Mouse (Mus musculus): ENCODE measurements around the gene Uqcr11.

The Uqcr11 gene

DNA sequence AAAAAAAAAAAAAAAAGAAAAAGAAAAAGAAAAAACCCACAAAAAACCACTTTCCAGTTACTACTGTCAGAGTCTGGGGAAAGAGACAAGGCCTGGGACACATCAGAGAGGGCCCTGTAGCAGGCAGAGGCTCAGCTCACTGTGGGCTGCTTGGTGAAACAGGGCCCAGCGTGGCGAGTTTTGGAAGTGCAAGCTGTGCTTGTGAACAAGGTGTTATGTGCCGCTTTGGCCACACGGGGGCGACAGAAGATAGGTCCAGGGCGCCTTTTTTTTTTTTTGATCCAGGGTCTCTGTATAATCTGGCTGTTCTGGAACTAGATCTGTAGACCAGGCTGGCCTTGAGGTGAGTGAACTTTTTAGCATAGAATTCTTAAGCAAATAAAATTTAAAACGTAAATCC, 30.5 kb downstream of the Uqcr11 start:
- peak; percentile 95 for DNase-seq (ENCODE audit: low spot score)

GRCm38 (mm10) chr10:80374063-80374462, 32.6 kb downstream of the Uqcr11 start:
- DNase-seq (ENCODE audit: low spot score): peak; percentile 83

- no peak for DNase-seq (ENCODE audit: low spot score)
Measured at GRCm38 (mm10) chr10:80372706-80373105, 33.9 kb downstream of the Uqcr11 start.

GRCm38 (mm10) chr10:80371983-80372382, 34.6 kb downstream of the Uqcr11 start:
- no peak for DNase-seq (ENCODE audit: low spot score)

DNA sequence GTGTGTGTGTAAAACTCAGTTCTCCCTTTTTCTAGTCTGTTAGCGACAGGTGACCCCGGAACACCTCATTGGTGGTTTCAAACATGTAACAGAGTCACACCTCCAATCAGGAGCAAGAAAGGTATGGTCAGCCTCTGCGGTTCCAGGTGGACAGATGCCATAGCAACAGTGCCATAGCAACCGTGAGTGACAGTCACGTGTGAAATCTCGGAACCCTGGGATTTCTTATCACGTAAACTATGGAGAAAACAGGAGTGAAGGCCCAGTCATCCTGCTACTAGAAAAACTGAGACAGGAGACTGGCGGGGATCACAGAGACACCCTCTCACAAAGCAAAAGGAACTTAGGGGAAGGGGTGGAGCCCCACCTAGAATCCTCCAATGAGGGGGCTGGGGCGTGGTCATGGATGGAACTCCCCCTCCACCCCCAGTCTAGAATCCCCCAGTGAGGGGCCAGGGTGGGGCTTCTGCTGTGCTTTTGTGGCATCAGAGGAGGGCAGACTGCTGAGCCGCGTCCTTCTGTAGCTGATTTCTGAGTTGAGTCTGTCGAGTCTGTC, 35.1 kb downstream of the Uqcr11 start:
- peak; percentile 66 for DNase-seq (ENCODE audit: low spot score)

DNA sequence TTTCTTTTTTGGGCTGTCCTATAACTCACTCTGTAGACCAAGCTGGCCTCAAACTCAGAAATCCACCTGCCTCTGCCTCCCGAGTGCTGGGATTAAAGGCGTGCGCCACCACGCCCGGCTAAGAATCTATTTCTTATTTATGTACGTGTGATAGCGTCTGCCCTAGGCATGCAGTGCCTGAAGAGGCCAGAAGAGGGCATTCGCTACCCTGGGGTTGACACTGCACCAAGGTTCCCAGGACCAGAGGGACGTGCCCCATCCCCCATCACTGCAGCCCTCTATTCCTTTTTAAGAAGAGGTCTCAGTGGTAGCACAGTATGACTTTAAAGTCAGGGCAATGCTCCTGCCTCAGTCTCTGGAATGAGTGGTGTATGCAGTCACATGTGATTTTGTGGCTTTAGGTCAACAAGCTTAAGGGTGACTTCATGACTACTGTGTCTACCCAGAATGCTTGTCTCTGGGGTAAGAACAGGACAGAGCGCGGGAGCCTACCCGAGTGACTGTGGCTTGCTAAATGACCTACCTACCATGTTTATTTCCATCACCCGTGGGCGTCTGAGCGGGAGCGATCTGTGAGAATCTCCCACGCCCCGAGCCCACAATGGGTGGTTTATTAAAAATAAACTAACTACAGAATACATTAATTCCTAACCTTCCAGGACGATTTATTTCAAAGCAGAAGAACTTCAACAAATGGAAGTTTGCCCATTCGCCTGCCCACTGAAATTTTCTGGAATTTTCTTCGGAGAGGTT, 36.5 kb downstream of the Uqcr11 start:
- no peak for DNase-seq (ENCODE audit: low spot score)

DNA sequence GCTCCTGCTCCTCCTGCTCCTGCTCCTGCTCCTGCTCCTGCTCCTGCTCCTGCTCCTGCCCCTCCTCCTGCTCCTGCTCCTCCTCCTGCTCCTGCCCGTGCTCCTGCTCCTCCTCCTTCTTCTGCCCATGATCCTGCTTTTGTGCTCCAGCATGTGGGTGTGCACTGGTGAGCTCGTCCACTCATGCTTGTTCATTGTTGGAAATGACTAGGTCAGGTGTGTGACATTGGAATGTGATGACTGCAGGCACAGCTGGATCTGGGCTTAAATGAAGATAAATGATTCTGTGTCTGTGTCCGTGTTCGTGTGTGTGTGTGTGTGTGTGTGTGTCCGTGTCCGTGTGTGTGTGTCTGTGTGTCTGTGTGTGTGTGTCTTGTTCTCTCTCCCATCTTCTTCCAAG, 38.2 kb downstream of the Uqcr11 start:
- no peak for DNase-seq (ENCODE audit: low spot score)

DNA sequence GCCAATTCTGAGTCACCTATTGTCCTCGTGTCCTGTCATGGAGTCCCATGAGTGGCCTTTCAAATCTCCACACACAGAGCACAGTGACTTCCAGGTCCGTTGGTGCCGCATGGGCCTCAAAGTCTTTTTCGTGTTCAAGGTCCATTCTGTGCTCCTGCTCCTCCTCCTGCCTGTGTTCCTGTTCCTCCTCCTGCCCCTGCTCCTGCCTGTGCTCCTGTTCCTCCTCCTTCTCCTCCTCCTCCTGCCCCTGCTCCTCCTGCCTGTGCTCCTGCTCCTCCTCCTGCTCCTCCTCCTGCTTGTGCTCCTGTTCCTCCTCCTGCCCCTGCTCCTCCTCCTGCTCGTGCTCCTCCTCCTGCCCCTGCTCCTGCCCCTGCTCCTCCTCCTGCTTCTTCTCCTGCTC, 38.7 kb downstream of the Uqcr11 start:
- no peak for DNase-seq (ENCODE audit: low spot score)

- no peak for DNase-seq (ENCODE audit: low spot score)
Measured at GRCm38 (mm10) chr10:80365736-80366135, 40.9 kb downstream of the Uqcr11 start.

DNA sequence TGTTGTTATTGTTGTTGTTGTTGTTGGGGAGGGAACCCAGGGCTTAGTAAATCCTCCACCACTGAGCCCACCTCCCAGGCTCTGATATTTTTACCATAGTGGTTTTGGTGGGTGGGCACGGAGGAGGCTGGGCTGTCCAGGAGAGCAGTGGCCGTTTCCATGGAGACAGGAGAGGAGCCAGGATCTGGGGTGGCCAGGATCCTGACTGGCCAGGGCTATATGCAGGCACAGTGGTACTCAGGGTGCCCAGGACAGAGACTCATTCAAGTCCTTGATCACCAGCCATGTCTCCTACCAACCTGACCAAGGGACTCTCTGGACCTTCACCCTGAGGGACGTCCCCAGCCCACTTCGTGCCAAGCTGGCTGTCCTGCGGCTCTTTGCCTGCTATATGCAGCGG, 42.9 kb downstream of the Uqcr11 start:
- no peak for DNase-seq (ENCODE audit: low spot score)

- DNase-seq (ENCODE audit: low spot score): peak; percentile 60
Measured at GRCm38 (mm10) chr10:80357994-80358639, 48.5 kb downstream of the Uqcr11 start.

DNA sequence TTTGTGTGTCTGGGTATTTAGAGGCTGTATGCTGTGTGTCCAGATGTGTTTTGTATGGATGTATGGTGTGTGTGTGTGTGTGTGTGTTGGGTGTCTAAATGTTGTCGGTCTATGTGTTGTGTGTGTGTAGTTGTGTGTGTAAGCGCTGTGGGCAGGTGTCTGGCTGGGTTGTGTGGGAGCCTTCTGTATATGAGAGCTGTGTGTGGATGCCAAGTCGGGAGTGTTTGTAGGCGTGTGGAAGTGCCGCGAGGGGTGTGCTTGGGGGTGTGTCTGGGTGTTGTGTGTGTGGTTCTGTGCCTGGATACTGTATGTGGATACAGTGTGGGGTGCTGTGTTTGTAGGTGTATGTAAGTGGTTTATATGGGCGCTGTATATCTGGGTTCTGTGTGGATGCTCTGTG, 49.3 kb downstream of the Uqcr11 start:
- DNase-seq (ENCODE audit: low spot score): no peak

GRCm38 (mm10) chr10:80356737-80357136, 49.9 kb downstream of the Uqcr11 start:
- no peak for DNase-seq (ENCODE audit: low spot score)

- no peak for DNase-seq (ENCODE audit: low spot score)
Measured at GRCm38 (mm10) chr10:80356001-80356682, 50.5 kb downstream of the Uqcr11 start, which contains the start of gene Plk5. Gene Plk5 (plus strand): TSS chr10:80356459.

DNA sequence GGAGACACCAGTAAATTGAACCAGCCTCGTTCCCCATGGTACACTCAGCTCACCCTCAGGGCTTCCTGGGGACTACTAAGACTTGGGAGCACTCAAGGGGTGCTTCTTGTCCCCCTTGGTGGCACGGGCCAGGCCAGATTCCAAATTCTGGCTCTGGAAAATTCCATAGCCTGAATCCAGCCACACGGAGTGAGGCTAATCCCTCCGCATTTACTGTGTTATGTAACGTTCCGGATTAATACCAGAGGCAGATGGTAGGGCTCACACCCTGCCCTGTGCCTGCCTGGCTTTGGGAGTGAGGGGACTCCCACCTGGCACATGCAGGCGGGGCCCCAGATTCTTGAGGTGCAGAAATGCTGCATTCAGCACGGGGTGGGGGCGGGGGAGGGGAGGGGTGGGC, 51.2 kb downstream of the Uqcr11 start:
- no peak for DNase-seq (ENCODE audit: low spot score)

Data from urinary bladder, postnatal 14 days (tissue).